Mouse (Mus musculus): ENCODE measurements around the gene Stx5a. TPM values are rescaled to one million over a fixed set of nuclear protein-coding genes. Genes with fewer than 3 reads are reported as not detected.

Stx5a gene
- polyA plus RNA-seq (2017; shearing (Covaris generic)) = 246 TPM

GRCm38 (mm10) chr19:8741243-8741869 lies at the start of gene Stx5a:
Gene Stx5a (plus strand): TSS chr19:8741413.

GRCm38 (mm10) chr19:8722907-8723573 lies 18.2 kb upstream of the Stx5a start, which contains the start of gene Slc3a2:
Gene Slc3a2 (minus strand): TSS chr19:8723369.

DNA sequence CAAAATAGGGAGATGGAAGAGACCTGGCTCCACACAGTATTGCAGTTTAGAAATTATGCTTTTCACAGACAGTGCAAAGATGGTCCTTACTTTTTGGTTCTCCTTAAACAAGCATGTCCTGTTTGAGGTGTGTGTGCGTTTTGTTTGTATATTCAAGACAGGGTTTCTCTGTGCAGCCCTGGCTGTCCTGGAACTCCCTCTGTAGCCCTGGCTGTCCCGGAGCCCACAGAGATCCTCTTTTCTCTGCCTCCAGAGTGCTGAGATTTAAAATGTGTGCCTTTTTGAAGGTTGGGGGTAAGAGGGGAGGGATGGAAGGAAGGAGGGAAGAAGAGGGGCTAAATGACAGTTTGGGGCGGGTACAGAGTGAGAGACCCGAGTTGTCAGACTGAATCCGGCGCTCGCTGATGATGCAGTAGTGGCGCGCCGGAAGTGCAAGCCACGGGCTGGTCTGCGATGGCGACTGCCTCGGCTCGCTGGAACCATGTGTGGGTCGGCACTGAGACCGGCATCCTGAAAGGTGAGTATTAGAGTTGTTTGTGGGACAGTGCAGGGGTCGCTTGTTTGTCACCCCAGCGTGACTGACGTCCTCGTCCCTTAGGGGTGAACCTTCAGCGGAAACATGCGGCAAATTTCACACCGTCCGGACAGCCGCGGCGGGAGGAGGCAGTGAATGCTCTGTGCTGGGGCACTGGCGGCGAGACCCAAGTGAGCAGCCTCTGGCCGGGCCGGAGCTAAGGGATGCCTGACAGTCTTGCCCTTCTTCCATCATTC lies 5.6 kb upstream of the Stx5a start, which contains the start of gene Wdr74:
Gene Wdr74, plus strand, starts transcription at position 439 of the 771 bp plus-strand sequence.

DNA sequence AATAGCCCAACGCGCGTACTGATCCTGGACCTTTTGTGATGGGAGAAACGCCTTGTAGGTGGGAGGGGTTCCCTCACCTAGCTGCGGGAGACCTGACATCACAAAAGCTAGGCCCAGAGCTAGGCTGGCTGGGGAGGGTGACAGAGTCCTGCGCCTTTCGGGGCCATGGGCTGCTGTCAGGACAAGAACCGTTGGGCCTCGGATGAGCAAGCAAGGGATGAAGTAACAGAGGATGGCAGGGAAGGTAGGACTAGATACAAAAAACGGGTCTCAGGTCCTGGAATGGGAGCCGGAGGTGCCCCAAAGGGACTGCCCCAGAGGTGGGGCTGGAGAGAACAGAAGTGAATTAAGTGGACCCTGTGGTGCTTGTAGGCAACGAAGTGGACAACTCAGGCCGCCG lies 610 bp upstream of the Stx5a start, which contains the start of gene 1700092M07Rik:
Gene 1700092M07Rik, plus strand, starts transcription at position 116 of the 400 bp plus-strand sequence.

DNA sequence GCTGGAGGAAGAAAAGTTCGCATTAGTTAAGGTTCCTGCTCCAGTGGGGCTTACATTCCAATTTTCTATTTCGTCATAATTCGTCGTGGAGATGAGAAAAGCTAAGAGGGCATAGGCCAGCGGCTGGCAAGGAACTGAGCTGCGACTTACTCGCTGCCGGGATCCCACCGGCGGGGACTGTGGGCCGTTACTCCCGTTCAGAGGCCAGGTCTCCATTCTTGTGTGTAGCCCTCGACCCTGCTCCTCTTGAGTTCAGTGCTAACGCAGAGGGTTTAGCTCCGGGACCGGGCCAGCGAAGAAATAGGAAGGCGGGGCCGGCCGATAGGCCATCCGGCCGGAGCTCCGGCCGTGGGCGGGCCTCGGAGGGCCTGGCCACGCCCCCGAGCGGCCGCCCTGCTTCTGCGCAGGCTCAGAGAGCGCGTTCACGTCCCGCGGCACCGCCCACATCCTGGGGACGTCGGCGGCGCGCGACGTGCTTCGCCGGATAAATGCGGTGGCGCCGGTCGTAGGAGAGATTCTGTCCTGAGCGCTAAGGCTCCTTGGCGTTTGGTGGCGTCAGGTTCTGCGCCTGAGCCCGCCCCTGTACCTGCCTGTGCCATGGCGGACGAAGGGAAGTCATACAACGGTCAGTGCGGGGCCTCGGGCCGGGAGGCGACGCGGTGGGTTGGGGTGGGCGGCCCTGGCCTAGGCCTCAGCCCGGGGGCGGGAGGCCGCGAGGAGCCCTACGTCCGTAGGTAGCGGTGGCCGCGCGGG lies 15.6 kb downstream of the Stx5a start, which contains the start of gene Nxf1:
Gene Nxf1, plus strand, starts transcription at position 439 of the 753 bp plus-strand sequence.

GRCm38 (mm10) chr19:8770567-8771270 lies 29.5 kb downstream of the Stx5a start, which contains the start of gene Tmem223:
Gene Tmem223 (plus strand): TSS chr19:8770996.

GRCm38 (mm10) chr19:8774086-8774835 lies 33.0 kb downstream of the Stx5a start, which contains the start of gene Tmem179b:
Gene Tmem179b (minus strand): TSS chr19:8774467.

DNA sequence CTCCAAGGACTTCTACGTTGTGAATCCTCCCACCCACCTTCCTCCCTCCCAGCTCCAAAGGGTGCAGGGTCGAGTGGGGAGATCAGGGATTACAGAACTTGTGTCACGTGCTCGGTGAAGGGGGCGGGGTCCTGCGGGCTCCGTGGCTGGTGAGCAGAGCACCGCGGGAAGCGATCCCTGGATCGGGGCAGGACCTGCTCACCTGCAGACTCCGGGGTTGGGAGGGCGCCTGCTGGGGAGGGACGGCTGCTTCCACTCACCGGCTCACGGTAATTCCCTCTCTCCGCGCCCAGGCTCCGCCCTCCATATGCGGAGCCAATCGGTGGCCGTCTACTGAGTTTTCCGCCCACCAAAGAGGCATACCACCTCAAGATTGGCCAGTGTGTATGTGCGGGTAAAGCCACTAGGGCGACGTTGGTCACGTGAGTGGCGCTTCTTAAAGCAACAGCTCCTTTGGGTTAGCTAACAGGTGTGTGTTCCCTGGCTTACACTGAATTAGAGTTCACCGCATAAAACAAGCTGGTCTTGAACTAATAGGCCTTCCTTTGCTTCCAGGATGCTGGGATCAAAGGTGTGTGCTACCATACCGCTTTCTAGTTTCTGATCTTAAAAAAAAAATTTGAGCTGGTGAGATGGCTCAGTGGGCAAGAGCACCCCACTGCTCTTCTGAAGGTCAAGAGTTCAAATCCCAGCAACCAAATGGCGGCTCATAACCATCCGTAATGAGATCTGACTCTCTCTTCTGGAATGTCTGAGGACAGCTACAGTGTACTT lies 45.0 kb downstream of the Stx5a start, which contains the start of gene Taf6l:
Gene Taf6l, minus strand, starts transcription at position 410 of the 774 bp plus-strand sequence.

GRCm38 (mm10) chr19:8798264-8798946 lies 57.2 kb downstream of the Stx5a start, which contains the start of gene Polr2g:
Gene Polr2g (minus strand): TSS chr19:8798577.

GRCm38 (mm10) chr19:8802130-8802821 lies 61.1 kb downstream of the Stx5a start, which contains the start of gene Zbtb3:
Gene Zbtb3 (plus strand): TSS chr19:8802555.

Other genes starting within 250 kb of the Stx5a start
- not detected for gene Slc22a8, start 150.2 kb upstream of the Stx5a start, polyA plus RNA-seq (2017; shearing (Covaris generic))
- gene Slc22a6, start 123.4 kb upstream of the Stx5a start, polyA plus RNA-seq (2017; shearing (Covaris generic)) = not detected
- not detected for gene Chrm1, start 77.6 kb upstream of the Stx5a start, polyA plus RNA-seq (2017; shearing (Covaris generic))
- gene Slc3a2, start 18.0 kb upstream of the Stx5a start, polyA plus RNA-seq (2017; shearing (Covaris generic)) = 546 TPM
- gene Wdr74, start 5.6 kb upstream of the Stx5a start, polyA plus RNA-seq (2017; shearing (Covaris generic)) = 91.5 TPM
- 3.0 TPM for gene 1700092M07Rik, start 695 bp upstream of the Stx5a start, polyA plus RNA-seq (2017; shearing (Covaris generic))
- 362 TPM for gene Nxf1, start 15.7 kb downstream of the Stx5a start, polyA plus RNA-seq (2017; shearing (Covaris generic))
- 32.4 TPM for gene Tmem223, start 29.6 kb downstream of the Stx5a start, polyA plus RNA-seq (2017; shearing (Covaris generic))
- gene Tmem179b, start 33.1 kb downstream of the Stx5a start, polyA plus RNA-seq (2017; shearing (Covaris generic)) = 143 TPM
- 9.7 TPM for gene Taf6l, start 45.0 kb downstream of the Stx5a start, polyA plus RNA-seq (2017; shearing (Covaris generic))
- gene Polr2g, start 57.2 kb downstream of the Stx5a start, polyA plus RNA-seq (2017; shearing (Covaris generic)) = 74.4 TPM
- 1.4 TPM for gene Zbtb3, start 61.1 kb downstream of the Stx5a start, polyA plus RNA-seq (2017; shearing (Covaris generic))
- gene Ttc9c, start 77.9 kb downstream of the Stx5a start, polyA plus RNA-seq (2017; shearing (Covaris generic)) = 23.9 TPM
- gene Hnrnpul2, start 78.6 kb downstream of the Stx5a start, polyA plus RNA-seq (2017; shearing (Covaris generic)) = 14.0 TPM
- gene AC129217.1, start 88.4 kb downstream of the Stx5a start, polyA plus RNA-seq (2017; shearing (Covaris generic)) = not detected
- gene Bscl2, start 96.1 kb downstream of the Stx5a start, polyA plus RNA-seq (2017; shearing (Covaris generic)) = 70.9 TPM
- not detected for gene Gng3, start 97.8 kb downstream of the Stx5a start, polyA plus RNA-seq (2017; shearing (Covaris generic))
- gene Lrrn4cl, start 109.4 kb downstream of the Stx5a start, polyA plus RNA-seq (2017; shearing (Covaris generic)) = not detected
- 131 TPM for gene Ubxn1, start 130.1 kb downstream of the Stx5a start, polyA plus RNA-seq (2017; shearing (Covaris generic))
- gene Uqcc3, start 139.5 kb downstream of the Stx5a start, polyA plus RNA-seq (2017; shearing (Covaris generic)) = 24.6 TPM
- 37.0 TPM for gene Lbhd1, start 142.3 kb downstream of the Stx5a start, polyA plus RNA-seq (2017; shearing (Covaris generic))
- not detected for gene Gm49403, start 142.5 kb downstream of the Stx5a start, polyA plus RNA-seq (2017; shearing (Covaris generic))
- gene 1810009A15Rik, start 147.4 kb downstream of the Stx5a start, polyA plus RNA-seq (2017; shearing (Covaris generic)) = 26.9 TPM
- not detected for gene Gm49416, start 147.5 kb downstream of the Stx5a start, polyA plus RNA-seq (2017; shearing (Covaris generic))
- 29.7 TPM for gene Ints5, start 151.6 kb downstream of the Stx5a start, polyA plus RNA-seq (2017; shearing (Covaris generic))
- gene Ganab, start 156.7 kb downstream of the Stx5a start, polyA plus RNA-seq (2017; shearing (Covaris generic)) = 91.7 TPM
- gene B3gat3, start 179.0 kb downstream of the Stx5a start, polyA plus RNA-seq (2017; shearing (Covaris generic)) = 45.8 TPM
- 3.3 TPM for gene Rom1, start 187.9 kb downstream of the Stx5a start, polyA plus RNA-seq (2017; shearing (Covaris generic))
- gene Eml3, start 188.1 kb downstream of the Stx5a start, polyA plus RNA-seq (2017; shearing (Covaris generic)) = 67.4 TPM
- gene Mta2, start 200.5 kb downstream of the Stx5a start, polyA plus RNA-seq (2017; shearing (Covaris generic)) = 219 TPM
- 49.1 TPM for gene Tut1, start 212.4 kb downstream of the Stx5a start, polyA plus RNA-seq (2017; shearing (Covaris generic))
- 292 TPM for gene Eef1g, start 225.6 kb downstream of the Stx5a start, polyA plus RNA-seq (2017; shearing (Covaris generic))
- gene Ahnak, start 247.9 kb downstream of the Stx5a start, polyA plus RNA-seq (2017; shearing (Covaris generic)) = 147 TPM

Measured in effector memory CD4-positive, alpha-beta T cell, adult 5 months (primary cell).